Mouse (Mus musculus) forebrain, embryonic 10.5 days (tissue): Measurements from ENCODE around the gene Fam20c. TPM values are rescaled to one million over a fixed set of nuclear protein-coding genes. Genes with fewer than 3 reads are reported as not detected.

Experiments used
- DNase-seq: peaks from one replicate; pipeline ENCODE4 v3.0.0-alpha.2; 2017; ENCODE audit warnings: low spot score; ENCODE audit errors: extremely low spot score
- H3K27ac ChIP-seq: fragments of 300-500 bp; sonication (generic); 2 replicates; pipeline ENCODE4 v1.5.1; 2016; ENCODE audit warnings: mild to moderate bottlenecking
- H3K27me3 ChIP-seq: fragments of 300-500 bp; sonication (generic); 2 replicates; pipeline ENCODE4 v1.6.1; 2016; ENCODE audit warnings: mild to moderate bottlenecking; ENCODE audit not compliant: poor library complexity, severe bottlenecking
- H3K36me3 ChIP-seq: fragments of 300-500 bp; sonication (generic); replicated peaks from 2 replicates; pipeline ENCODE4 v1.6.1; 2016; ENCODE audit warnings: mild to moderate bottlenecking, moderate library complexity
- H3K4me1 ChIP-seq: fragments of 300-500 bp; sonication (generic); 2 replicates; pipeline ENCODE4 v1.6.1; 2016
- H3K4me3 ChIP-seq: fragments of 300-500 bp; sonication (generic); 2 replicates; pipeline ENCODE4 v1.5.1; 2016; ENCODE audit warnings: mild to moderate bottlenecking, moderate library complexity
- H3K9me3 ChIP-seq: fragments of 300-500 bp; sonication (generic); 2 replicates; pipeline ENCODE4 v1.6.1; 2016; ENCODE audit warnings: mild to moderate bottlenecking, moderate library complexity
- WGBS: fragments of 180-500 bp; shearing (Covaris S2); methylation state at CpG from one replicate; pipeline ENCODE4 v1.1.7; 2016; 5-methylcytosine and 5-hydroxymethylcytosine counted together
- polyA plus RNA-seq: library from polyadenylated mRNA; unstranded; fragments of >200 nt; fragmentation: Nextera tagmentation; extraction: Ambion mirVana; gene quantifications from 2 replicates; pipeline ENCODE4 v1.2.1, GENCODE M21; 2016

The Fam20c gene
- polyA plus RNA-seq, 1 experiment from 2014 or later = 4.5 TPM

DNA sequence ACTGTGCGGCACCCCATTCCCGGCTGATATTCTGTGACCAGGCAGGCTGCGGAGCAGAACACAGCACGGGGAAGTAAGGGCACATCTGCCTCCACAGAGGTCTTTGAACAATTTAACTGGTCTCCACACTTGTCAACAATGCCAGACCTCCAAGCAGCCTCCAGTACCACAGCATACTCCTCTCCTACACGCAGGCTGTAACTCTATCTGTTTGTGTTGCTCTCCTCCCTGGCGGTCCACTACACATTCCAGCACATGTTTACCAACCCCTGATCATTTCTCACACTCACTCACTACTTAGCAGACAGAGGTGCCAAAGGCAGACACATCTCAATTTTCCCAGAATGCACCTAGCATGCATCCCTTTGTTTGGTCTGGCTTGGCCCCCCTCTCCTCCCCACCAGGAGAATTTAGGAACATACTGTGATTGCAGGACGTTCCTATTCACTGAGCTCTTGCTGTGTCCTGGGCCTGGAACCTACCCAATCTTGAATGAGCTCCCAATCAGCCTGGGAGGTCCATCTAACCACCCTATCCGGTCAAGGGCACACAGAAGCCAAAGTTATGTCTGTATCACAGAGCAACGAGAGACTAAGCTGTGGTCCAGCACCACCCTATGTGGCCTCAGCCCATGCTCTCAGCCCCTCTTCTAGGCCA, 89.0 kb downstream of the Fam20c start:
- no peaks in the 10 kb centered on the region; the same call in 1 of the 2 replicates for H3K9me3 ChIP-seq
- peaks cover 8% of the 10 kb centered on the region for H3K4me1 ChIP-seq
- no peak overlapping the region for H3K27ac ChIP-seq
- no peak for DNase-seq
- H3K4me3 ChIP-seq = no peak overlapping the region
- WGBS = 87% methylated on average over 9 of the region's 9 CpGs
- H3K36me3 ChIP-seq = no peaks in the 10 kb centered on the region
- H3K27me3 ChIP-seq = peaks cover 16% of the 10 kb centered on the region

DNA sequence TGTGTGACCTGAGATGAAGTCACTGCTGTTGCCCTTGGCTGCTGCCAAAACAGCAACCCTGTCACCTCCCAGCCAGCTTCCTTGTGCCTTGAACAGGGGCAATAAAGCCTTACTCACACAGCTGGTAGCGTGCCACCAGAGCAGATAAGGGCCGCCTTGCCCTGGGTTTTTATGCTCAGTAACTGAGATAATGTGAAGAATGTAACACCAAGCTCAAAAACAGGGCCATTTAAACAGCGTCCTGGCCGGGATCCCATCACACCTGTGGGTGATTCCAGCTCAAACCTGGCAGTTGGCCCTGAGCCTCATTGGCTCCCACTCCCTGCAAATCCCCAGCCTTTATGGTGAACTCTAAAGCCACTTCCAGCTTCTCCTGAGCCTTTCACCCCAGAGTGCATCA, 92.2 kb downstream of the Fam20c start:
- Histone ChIP-seq H3K4me3 (no peak overlapping the region), H3K9me3 (no peaks in the 10 kb centered on the region; the same call in 1 of the 2 replicates), H3K27me3 (peaks cover 16% of the 10 kb centered on the region), H3K27ac (no peak overlapping the region), H3K36me3 (no peaks in the 10 kb centered on the region), H3K4me1 (peaks cover 10% of the 10 kb centered on the region)
- no peak for DNase-seq
- 81% methylated on average over 4 of the region's 4 CpGs for WGBS

- peaks cover 16% of the 10 kb centered on the region for H3K27me3 ChIP-seq
- H3K4me3 ChIP-seq = peak overlapping the region; percentile 35
- no peaks in the 10 kb centered on the region for H3K36me3 ChIP-seq
- H3K27ac ChIP-seq = peak overlapping the region; percentile 30; the same call in 1 of the 2 replicates
- H3K9me3 ChIP-seq = no peaks in the 10 kb centered on the region
- peaks cover 10% of the 10 kb centered on the region for H3K4me1 ChIP-seq
- peak; percentile 92 for DNase-seq
- 6% methylated on average over 7 of the region's 7 CpGs for WGBS
Observed at GRCm38 (mm10) chr5:138848102-138848501, 93.8 kb downstream of the Fam20c start.

DNA sequence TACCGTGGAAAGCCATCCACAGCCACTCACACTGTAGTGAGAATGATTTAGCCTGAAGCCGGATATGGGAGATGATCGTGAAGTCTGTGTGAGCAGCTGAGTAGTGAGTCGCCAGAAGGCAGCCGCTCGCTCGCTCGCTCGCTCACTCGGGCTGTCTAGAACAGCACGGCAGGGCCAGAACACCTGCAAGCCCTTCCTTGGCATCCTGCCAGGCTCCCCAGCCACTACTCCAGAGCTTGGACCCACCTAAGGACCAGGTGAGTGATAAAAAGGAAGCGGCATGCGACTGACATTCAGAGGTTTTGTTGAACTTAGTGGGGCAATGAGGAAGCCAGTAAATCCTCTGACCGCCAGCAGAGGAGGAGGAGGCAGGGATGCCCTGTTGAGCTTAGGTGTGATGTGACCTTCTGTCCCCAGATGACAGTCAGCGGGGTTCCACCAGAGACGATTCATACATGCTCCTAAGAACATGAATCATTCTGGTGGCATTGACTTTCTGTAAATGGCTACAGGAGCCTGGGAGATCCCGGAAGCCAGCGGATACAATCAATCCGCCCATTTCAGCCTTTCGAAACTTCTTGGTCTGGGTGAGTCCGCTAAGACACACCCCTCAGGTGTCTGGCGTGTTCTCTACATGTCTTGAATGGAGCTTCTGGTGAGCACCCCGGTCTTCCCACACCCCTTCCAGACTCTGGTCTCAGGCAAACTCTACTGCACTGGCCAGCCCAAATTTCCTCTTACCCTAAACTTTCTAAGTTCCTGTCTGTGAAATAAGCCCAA, 95.6 kb downstream of the Fam20c start:
- peaks cover 16% of the 10 kb centered on the region for H3K27me3 ChIP-seq
- peaks cover 10% of the 10 kb centered on the region for H3K4me1 ChIP-seq
- 86% methylated on average over 23 of the region's 23 CpGs for WGBS
- H3K27ac ChIP-seq = no peak overlapping the region
- no peak for DNase-seq
- H3K9me3 ChIP-seq = no peaks in the 10 kb centered on the region
- no peaks in the 10 kb centered on the region for H3K36me3 ChIP-seq
- H3K4me3 ChIP-seq = no peak overlapping the region

DNA sequence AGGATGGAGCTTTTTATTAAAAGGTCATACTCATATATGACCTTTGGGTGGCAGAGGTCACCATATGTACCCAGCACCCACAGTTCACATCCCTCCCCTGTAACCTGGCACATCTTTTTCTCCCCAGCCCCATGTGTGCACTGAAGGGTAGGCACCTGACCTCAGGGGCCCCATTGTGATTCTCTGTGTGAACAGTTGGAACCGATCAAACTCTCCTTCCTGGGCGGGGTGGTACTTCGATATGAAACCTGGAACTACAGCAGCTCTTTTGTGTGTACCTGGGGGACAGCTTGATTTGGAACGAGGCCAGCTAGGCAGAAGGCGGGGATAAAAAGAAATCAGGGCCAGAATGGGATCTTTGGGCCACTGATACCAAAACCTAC, 96.1 kb downstream of the Fam20c start:
- whole genome bisulfite sequencing = 85% methylated on average over 5 of the region's 5 CpGs
- no peaks in the 10 kb centered on the region for H3K36me3 ChIP-seq
- no peak overlapping the region for H3K27ac ChIP-seq
- no peak for DNase-seq
- peaks cover 10% of the 10 kb centered on the region for H3K4me1 ChIP-seq
- no peak overlapping the region for H3K4me3 ChIP-seq
- no peaks in the 10 kb centered on the region for H3K9me3 ChIP-seq
- peaks cover 16% of the 10 kb centered on the region for H3K27me3 ChIP-seq

DNA sequence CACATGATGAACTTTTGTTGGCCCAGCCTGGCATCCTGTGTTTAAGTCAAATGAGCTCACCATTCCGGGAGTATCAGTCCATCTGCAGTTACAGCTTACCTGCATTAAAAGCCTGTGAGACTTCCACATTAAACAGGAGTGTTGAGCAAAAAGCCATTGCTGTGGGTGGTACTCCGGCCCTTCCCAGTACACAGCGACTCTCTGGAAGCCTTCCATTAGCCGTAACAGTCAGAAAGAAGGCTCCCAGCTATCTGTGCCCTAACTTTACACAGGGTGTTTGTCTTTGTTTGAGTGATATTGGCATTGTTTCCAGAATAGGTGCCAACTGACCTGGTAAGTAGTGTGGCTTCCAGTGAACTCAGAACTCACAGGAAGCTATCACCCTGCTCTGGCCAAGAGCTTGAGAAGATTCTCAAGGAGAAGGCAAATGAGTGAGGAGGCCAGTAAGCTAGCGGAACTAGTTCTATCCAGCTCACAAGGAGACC, 97.0 kb downstream of the Fam20c start:
- Histone ChIP-seq H3K27ac (no peak overlapping the region), H3K4me1 (peaks cover 10% of the 10 kb centered on the region), H3K4me3 (no peak overlapping the region), H3K36me3 (no peaks in the 10 kb centered on the region), H3K9me3 (no peaks in the 10 kb centered on the region), H3K27me3 (peaks cover 14% of the 10 kb centered on the region)
- WGBS = 90% methylated on average over 5 of the region's 5 CpGs
- DNase-seq = no peak

DNA sequence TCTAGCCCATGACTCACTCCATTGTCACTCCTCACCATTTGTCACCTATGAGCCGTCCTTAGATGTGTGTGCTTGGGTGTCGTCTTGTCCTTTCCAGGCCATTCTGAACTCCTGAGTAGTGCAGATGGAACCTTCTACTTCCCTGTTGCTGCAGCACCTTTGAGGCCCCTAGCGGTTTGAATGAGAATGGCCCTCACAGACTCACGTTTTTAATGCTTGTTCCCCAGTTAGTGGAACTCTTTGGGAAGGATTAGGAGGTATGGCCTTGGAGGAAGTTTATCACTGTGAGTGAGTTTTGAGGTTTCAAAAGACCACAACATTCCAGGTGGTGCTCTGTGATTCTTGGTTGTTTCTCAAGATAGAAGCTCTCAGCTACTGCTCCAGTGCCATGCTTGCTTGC, 97.8 kb downstream of the Fam20c start:
- Histone ChIP-seq H3K4me1 (peaks cover 10% of the 10 kb centered on the region), H3K27ac (no peak overlapping the region), H3K36me3 (no peaks in the 10 kb centered on the region), H3K27me3 (peaks cover 7% of the 10 kb centered on the region), H3K4me3 (no peak overlapping the region), H3K9me3 (no peaks in the 10 kb centered on the region)
- 63% methylated on average over 4 of the region's 4 CpGs for WGBS
- no peak for DNase-seq

- Histone ChIP-seq H3K36me3 (no peaks in the 10 kb centered on the region), H3K27me3 (no peaks in the 10 kb centered on the region), H3K27ac (no peak overlapping the region), H3K9me3 (no peaks in the 10 kb centered on the region), H3K4me3 (no peak overlapping the region), H3K4me1 (peaks cover 1% of the 10 kb centered on the region; the same call in 1 of the 2 replicates)
- DNase-seq = no peak
- 72% methylated on average over 2 of the region's 2 CpGs for WGBS
Observed at GRCm38 (mm10) chr5:138853349-138853748, 99.0 kb downstream of the Fam20c start.

GRCm38 (mm10) chr5:138857010-138857617, 102.8 kb downstream of the Fam20c start:
- no peaks in the 10 kb centered on the region for H3K4me1 ChIP-seq
- no peaks in the 10 kb centered on the region for H3K27me3 ChIP-seq
- no peak overlapping the region for H3K4me3 ChIP-seq
- no peaks in the 10 kb centered on the region for H3K9me3 ChIP-seq
- no peak overlapping the region for H3K27ac ChIP-seq
- WGBS = 36% methylated on average over 9 of the region's 9 CpGs
- peak; percentile 51 for DNase-seq
- no peaks in the 10 kb centered on the region for H3K36me3 ChIP-seq

DNA sequence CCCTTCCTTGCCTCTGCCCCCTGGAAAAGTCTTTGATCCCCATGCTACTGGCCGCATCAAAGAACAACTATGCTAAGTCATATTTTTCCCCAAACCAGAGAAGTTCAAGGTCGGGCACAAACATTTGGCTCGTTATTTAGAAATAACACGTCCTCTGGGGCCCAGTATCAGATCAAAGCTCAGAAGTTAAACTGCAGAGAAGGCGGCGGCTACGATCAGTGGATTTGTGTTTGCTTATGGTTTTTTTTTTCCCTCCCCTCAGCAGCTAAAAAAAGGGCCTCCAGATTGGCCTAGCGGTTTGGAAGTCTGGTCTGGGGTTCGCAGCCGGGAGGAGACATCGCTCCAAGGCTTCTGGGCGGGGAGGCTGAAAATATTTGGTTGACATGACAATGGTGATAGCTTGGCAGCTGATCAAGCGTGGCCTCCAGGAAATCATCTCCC, 103.5 kb downstream of the Fam20c start:
- Histone ChIP-seq H3K27me3 (no peaks in the 10 kb centered on the region), H3K27ac (no peak overlapping the region), H3K9me3 (no peaks in the 10 kb centered on the region), H3K36me3 (no peaks in the 10 kb centered on the region), H3K4me1 (no peaks in the 10 kb centered on the region), H3K4me3 (no peak overlapping the region)
- WGBS = 74% methylated on average over 13 of the region's 13 CpGs
- DNase-seq = no peak
